Mouse (Mus musculus) frontal cortex, postnatal 14 days (tissue): Measurements from ENCODE around the gene Rnf2.

Experiments
- DNase-seq, 2 experiments: peaks; one replicate each; pipeline ENCODE4 v3.0.0; 2022; ENCODE audit warnings: low spot score in 2 of 2

Gene Rnf2

GRCm38 (mm10) chr1:151500531-151501361, at the start of gene Rnf2:
Rnf2 (minus strand) TSS chr1:151500955.
- DNase-seq: peak; percentile 72 to 79

GRCm38 (mm10) chr1:151549794-151550193, 49.0 kb upstream of the Rnf2 start:
- no peak for DNase-seq

GRCm38 (mm10) chr1:151548896-151549610, 48.3 kb upstream of the Rnf2 start:
- DNase-seq: no peak

GRCm38 (mm10) chr1:151545571-151545970, 44.8 kb upstream of the Rnf2 start:
- DNase-seq: no peak

- DNase-seq: no peak
Observed at GRCm38 (mm10) chr1:151544581-151544980, 43.8 kb upstream of the Rnf2 start.

GRCm38 (mm10) chr1:151543796-151544477, 43.2 kb upstream of the Rnf2 start:
- no peak for DNase-seq

- DNase-seq: no peak
Observed at GRCm38 (mm10) chr1:151526701-151527100, 25.9 kb upstream of the Rnf2 start.

GRCm38 (mm10) chr1:151517571-151518250, 17.0 kb upstream of the Rnf2 start:
- DNase-seq: no peak

- DNase-seq: no peak
Observed at GRCm38 (mm10) chr1:151516871-151517270, 16.1 kb upstream of the Rnf2 start.

GRCm38 (mm10) chr1:151515733-151516132, 15.0 kb upstream of the Rnf2 start:
- no peak for DNase-seq

- no peak for DNase-seq
Observed at GRCm38 (mm10) chr1:151514119-151514518, 13.4 kb upstream of the Rnf2 start.

- DNase-seq: no peak
Observed at GRCm38 (mm10) chr1:151510811-151511210, 10.1 kb upstream of the Rnf2 start.

- peak; percentile 23 to 33 for DNase-seq
Observed at GRCm38 (mm10) chr1:151499815-151500501, 797 bp downstream of the Rnf2 start.

GRCm38 (mm10) chr1:151498381-151498780, 2.4 kb downstream of the Rnf2 start:
- DNase-seq: no peak

GRCm38 (mm10) chr1:151497942-151498341, 2.8 kb downstream of the Rnf2 start:
- no peak for DNase-seq

- DNase-seq: peak in 1 of 2 experiments; percentile 21
Observed at GRCm38 (mm10) chr1:151497028-151497427, 3.7 kb downstream of the Rnf2 start.

- DNase-seq: no peak
Observed at GRCm38 (mm10) chr1:151495635-151496285, 5.0 kb downstream of the Rnf2 start.

- DNase-seq: no peak
Observed at GRCm38 (mm10) chr1:151494711-151495110, 6.0 kb downstream of the Rnf2 start.

GRCm38 (mm10) chr1:151493826-151494225, 6.9 kb downstream of the Rnf2 start:
- DNase-seq: no peak

GRCm38 (mm10) chr1:151492419-151492818, 8.3 kb downstream of the Rnf2 start:
- DNase-seq: no peak

- DNase-seq: no peak
Observed at GRCm38 (mm10) chr1:151489806-151490205, 10.9 kb downstream of the Rnf2 start.
